ENCODE assay signal across 8 mouse cellular contexts in genomic region chr3:28745835-28746483, GRCm38 (mm10). TPM values are rescaled to one million over a fixed set of nuclear protein-coding genes. Genes with fewer than 3 reads are reported as not detected.
DNase-seq lines count a peak whose midpoint lies in the region; ATAC-seq and TF ChIP-seq lines count a peak whose summit lies in the region.

No protein-coding gene starts in this region.

- 34% methylated on average over 7 of the region's 7 CpGs for WGBS in forebrain, embryonic 13.5 days
- 29% methylated on average over 7 of the region's 7 CpGs for WGBS in neural tube, embryonic 15.5 days
- 40% methylated on average over 7 of the region's 7 CpGs for WGBS in thymus, adult 2 months

- ATAC-seq in cerebellum, adult (ENCODE audit: insufficient number of reproducible peaks, low FRiP score, low TSS enrichment), result peak; percentile 91
- ATAC-seq in forebrain, embryonic 13.5 days, result peak; percentile 93
- peak; percentile 83 for ATAC-seq in neural tube, embryonic 15.5 days (ENCODE audit: low FRiP score)

- H3K4me1 ChIP-seq in MEL (ENCODE audit: control insufficient read depth in 1 of 2, insufficient read depth in 2 of 2, low read length in 2 of 2), result no peaks in the 10 kb centered on the region
- H3K4me1 ChIP-seq in forebrain, embryonic 13.5 days, result peaks cover 3% of the 10 kb centered on the region; the same call in 1 of the 2 replicates
- no peaks in the 10 kb centered on the region for H3K4me1 ChIP-seq in neural tube, embryonic 15.5 days
- H3K4me1 ChIP-seq in thymus, adult 2 months (replicated peaks; ENCODE audit: control insufficient read depth, insufficient read depth, low read length), result no peaks in the 10 kb centered on the region

- peak in 2 of 3 experiments; percentile 85 to 94; a peak in 5 of 6 replicates for TF ChIP-seq CTCF in MEL (IDR thresholded peaks at IDR 0.05 in 2 of 3, conservative IDR thresholded peaks at IDR 0.05 in 1 of 3; ENCODE audit: control insufficient read depth in 1 of 3, insufficient read depth in 1 of 3, low read depth in 2 of 3, low read length in 3 of 3, poor library complexity in 1 of 3, severe bottlenecking in 1 of 3)
- TF ChIP-seq CTCF in thymus, adult 2 months (IDR thresholded peaks at IDR 0.05; ENCODE audit: borderline replicate concordance, control insufficient read depth, extremely low read depth, insufficient read depth, low read length, poor library complexity), result peak; percentile 27; the same call in 1 of the 2 replicates

- no peaks in the 10 kb centered on the region for H3K36me3 ChIP-seq in MEL (ENCODE audit: control insufficient read depth in 1 of 2, insufficient read depth in 2 of 2, low read length in 2 of 2)
- H3K36me3 ChIP-seq in forebrain, embryonic 13.5 days (ENCODE audit: poor library complexity, severe bottlenecking), result no peaks in the 10 kb centered on the region
- H3K36me3 ChIP-seq in neural tube, embryonic 15.5 days, result no peaks in the 10 kb centered on the region
- H3K36me3 ChIP-seq in thymus, adult 2 months (ENCODE audit: control insufficient read depth, insufficient read depth, low read length), result no peaks in the 10 kb centered on the region

- no peak overlapping the region for H3K27ac ChIP-seq in MEL (ENCODE audit: control insufficient read depth, low read depth, low read length)
- H3K27ac ChIP-seq in forebrain, embryonic 13.5 days, result no peak overlapping the region
- H3K27ac ChIP-seq in neural tube, embryonic 15.5 days (replicated peaks), result no peak overlapping the region
- H3K27ac ChIP-seq in thymus, adult 2 months (ENCODE audit: control insufficient read depth, insufficient read depth, low read length), result no peak overlapping the region

- TF ChIP-seq RAD21 in MEL (IDR thresholded peaks at IDR 0.05; ENCODE audit: low read depth, low read length), result peak; percentile 99

- no peak for TF ChIP-seq POLR2A in MEL (IDR thresholded peaks at IDR 0.05; ENCODE audit: control insufficient read depth in 1 of 2, insufficient read depth in 1 of 2, low read depth in 1 of 2, low read length in 2 of 2, poor library complexity in 1 of 2)
- TF ChIP-seq POLR2A in thymus, adult 2 months (IDR thresholded peaks at IDR 0.05; ENCODE audit: control insufficient read depth, extremely low read depth, insufficient read depth, low read length, poor library complexity), result no peak

- peak; percentile 90 for DNase-seq in MEL (ENCODE audit: low read depth, low spot score)
- peak; percentile 59 to 67 for DNase-seq in heart, postnatal 36 days
- DNase-seq in layer of hippocampus, adult 11-12 months (ENCODE audit: low spot score), result peak; percentile 79
- peak; percentile 67 to 79 for DNase-seq in lung, adult 18-20 months
- peak; percentile 71 for DNase-seq in thymus, adult 2 months

- no peak overlapping the region for H3K4me2 ChIP-seq in forebrain, embryonic 13.5 days
- H3K4me2 ChIP-seq in neural tube, embryonic 15.5 days, result no peak overlapping the region

- H3K79me2 ChIP-seq in MEL (ENCODE audit: control insufficient read depth, insufficient read depth, low read length, poor library complexity), result no peaks in the 10 kb centered on the region

- no peak overlapping the region for H3K4me3 ChIP-seq in MEL (ENCODE audit: control insufficient read depth in 1 of 2, insufficient read depth in 1 of 2, low read depth in 2 of 2, low read length in 2 of 2)
- H3K4me3 ChIP-seq in forebrain, embryonic 13.5 days, result no peak overlapping the region
- no peak overlapping the region for H3K4me3 ChIP-seq in neural tube, embryonic 15.5 days (replicated peaks)
- no peak overlapping the region for H3K4me3 ChIP-seq in thymus, adult 2 months (ENCODE audit: control insufficient read depth, insufficient read depth, low read length)

- intact Hi-C loops in heart, postnatal 36 days (cut with DNase I), result loop anchor here (1.0 to 10.0 kb wide), 4 partner anchors 37 to 761 kb away; no protein-coding TSS in a partner anchor

- no peak for TF ChIP-seq EP300 in MEL (IDR thresholded peaks at IDR 0.05; ENCODE audit: low read depth in 1 of 2, low read length in 2 of 2)

- no peaks in the 10 kb centered on the region for H3K27me3 ChIP-seq in MEL (ENCODE audit: control insufficient read depth in 1 of 2, insufficient read depth in 2 of 2, low read length in 2 of 2)
- H3K27me3 ChIP-seq in forebrain, embryonic 13.5 days, result peaks cover 8% of the 10 kb centered on the region; the same call in 1 of the 2 replicates
- H3K27me3 ChIP-seq in neural tube, embryonic 15.5 days (replicated peaks), result no peaks in the 10 kb centered on the region
- H3K27me3 ChIP-seq in thymus, adult 2 months (ENCODE audit: control insufficient read depth, insufficient read depth, low read length), result no peaks in the 10 kb centered on the region

- H3K9ac ChIP-seq in MEL (ENCODE audit: control insufficient read depth, low read depth, low read length, poor library complexity, severe bottlenecking), result no peak overlapping the region
- no peak overlapping the region for H3K9ac ChIP-seq in forebrain, embryonic 13.5 days
- no peak overlapping the region for H3K9ac ChIP-seq in neural tube, embryonic 15.5 days (replicated peaks)

- no peaks in the 10 kb centered on the region for H3K9me3 ChIP-seq in MEL (replicated peaks; ENCODE audit: insufficient read depth, low read length)
- H3K9me3 ChIP-seq in forebrain, embryonic 13.5 days (replicated peaks), result no peaks in the 10 kb centered on the region
- H3K9me3 ChIP-seq in neural tube, embryonic 15.5 days (replicated peaks), result no peaks in the 10 kb centered on the region

TF ChIP-seq in MEL, 35 proteins besides CTCF, POLR2A, EP300 and RAD21 (continues in another document):
- no peak for TF ChIP-seq CHD2 (IDR thresholded peaks at IDR 0.05; ENCODE audit: low read length)
- no peak for TF ChIP-seq USF2 (IDR thresholded peaks at IDR 0.05; ENCODE audit: borderline replicate concordance in 1 of 2, insufficient read depth in 1 of 2, low read depth in 1 of 2, low read length in 2 of 2)
- 0 out of 2 replicates have a peak, but pooled peaks have one; percentile 24 for TF ChIP-seq MAX (IDR thresholded peaks at IDR 0.05; ENCODE audit: low read length)
- TF ChIP-seq ELF1 (IDR thresholded peaks at IDR 0.05; ENCODE audit: low read depth, low read length), result no peak
- TF ChIP-seq GATA1 (IDR thresholded peaks at IDR 0.05; ENCODE audit: low read depth, low read length), result no peak
- TF ChIP-seq TAL1 (IDR thresholded peaks at IDR 0.05; ENCODE audit: low read length), result no peak
- TF ChIP-seq TCF12 (IDR thresholded peaks at IDR 0.05; ENCODE audit: low read depth, low read length), result no peak
- no peak for TF ChIP-seq POLR2AphosphoS5 (IDR thresholded peaks at IDR 0.05; ENCODE audit: borderline replicate concordance, low read depth, low read length)
- no peak for TF ChIP-seq TBP (IDR thresholded peaks at IDR 0.05; ENCODE audit: low read depth, low read length)
- 0 out of 2 replicates have a peak, but pooled peaks have one; percentile 18 for TF ChIP-seq ZNF384 (IDR thresholded peaks at IDR 0.05; ENCODE audit: low read depth, low read length)
- TF ChIP-seq KAT2A (conservative IDR thresholded peaks at IDR 0.05; ENCODE audit: low read depth, low read length), result no peak
- TF ChIP-seq POLR2AphosphoS2 (IDR thresholded peaks at IDR 0.05; ENCODE audit: low read length), result no peak
- TF ChIP-seq NELFE (IDR thresholded peaks at IDR 0.05; ENCODE audit: low read depth, low read length), result no peak
- TF ChIP-seq NRF1 (IDR thresholded peaks at IDR 0.05; ENCODE audit: insufficient read depth, low read depth, low read length, poor library complexity, severe bottlenecking), result no peak
- no peak for TF ChIP-seq MEF2A (IDR thresholded peaks at IDR 0.05; ENCODE audit: extremely low read depth, insufficient replicate concordance, low read depth, low read length, poor library complexity, severe bottlenecking)
- TF ChIP-seq BHLHE40 (IDR thresholded peaks at IDR 0.05; ENCODE audit: borderline replicate concordance, low read depth, low read length), result peak; percentile 53; the same call in 1 of the 2 replicates
- 0 out of 2 replicates have a peak, but pooled peaks have one; percentile 25 for TF ChIP-seq HCFC1 (IDR thresholded peaks at IDR 0.05; ENCODE audit: low read depth, low read length)
- 0 out of 2 replicates have a peak, but pooled peaks have one; percentile 54 for TF ChIP-seq JUND (IDR thresholded peaks at IDR 0.05; ENCODE audit: low read depth, low read length)
- no peak for TF ChIP-seq E2F4 (IDR thresholded peaks at IDR 0.05; ENCODE audit: borderline replicate concordance, low read depth, low read length)
- no peak for TF ChIP-seq MXI1 (IDR thresholded peaks at IDR 0.05; ENCODE audit: low read depth, low read length)
- TF ChIP-seq UBTF (IDR thresholded peaks at IDR 0.05; ENCODE audit: borderline replicate concordance, insufficient read depth, low read depth, low read length), result no peak
- no peak for TF ChIP-seq RCOR1 (IDR thresholded peaks at IDR 0.05; ENCODE audit: low read depth, low read length)

RNA-seq across cellular contexts. Expression of gene Eif5a2, which starts 35.1 kb away (rescaled TPM):
- total RNA-seq in MEL (2012; rRNA removed), result 5.8 and 6.1 TPM in 2 replicates
- polyA plus RNA-seq in MEL (2012; ENCODE audit: insufficient read depth in 1 of 2, insufficient read length in 2 of 2, low read depth in 1 of 2, low replicate concordance in 2 of 2, missing spikeins in 1 of 2), result 1 to 10 TPM in 1 of 2 experiments, not detected in 1; 7.3 TPM
- 6.9 and 8.6 TPM in 2 replicates for polyA plus RNA-seq in forebrain, embryonic 13.5 days (2015; fragmentation: Nextera tagmentation; extraction: Ambion mirVana)
- 1 to 10 TPM; 1.3 to 1.4 TPM for total RNA-seq in heart, postnatal 36 days (2021)
- polyA plus RNA-seq in neural tube, embryonic 15.5 days (2015; fragmentation: Nextera tagmentation; extraction: Ambion mirVana), result 9.6 and 10.1 TPM in 2 replicates
- 1.7 and 1.9 TPM in 2 replicates for polyA plus RNA-seq in thymus, adult 2 months (2012; rRNA removed)

RNA-seq across cellular contexts. Expression of gene Slc2a2, which starts 48.3 kb away (rescaled TPM):
- 0.49 and 1.1 TPM in 2 replicates for total RNA-seq in MEL (2012; rRNA removed)
- polyA plus RNA-seq in MEL (2012; ENCODE audit: insufficient read depth in 1 of 2, insufficient read length in 2 of 2, low read depth in 1 of 2, low replicate concordance in 2 of 2, missing spikeins in 1 of 2), result under 1 TPM in 1 of 2 experiments, not detected in 1; 0.77 TPM
- 0.03 and 0.10 TPM in 2 replicates for polyA plus RNA-seq in forebrain, embryonic 13.5 days (2015; fragmentation: Nextera tagmentation; extraction: Ambion mirVana)
- total RNA-seq in heart, postnatal 36 days (2021), result not detected
- polyA plus RNA-seq in neural tube, embryonic 15.5 days (2015; fragmentation: Nextera tagmentation; extraction: Ambion mirVana), result 0.10 and 0.11 TPM in 2 replicates
- polyA plus RNA-seq in thymus, adult 2 months (2012; rRNA removed), result 0.08 and 0.28 TPM in 2 replicates

RNA-seq across cellular contexts. Expression of gene Rpl22l1, which starts 59.3 kb away (rescaled TPM):
- 97.8 and 305 TPM in 2 replicates for total RNA-seq in MEL (2012; rRNA removed)
- 10 to 100 TPM in 1 of 2 experiments, not detected in 1; 84.5 TPM for polyA plus RNA-seq in MEL (2012; ENCODE audit: insufficient read depth in 1 of 2, insufficient read length in 2 of 2, low read depth in 1 of 2, low replicate concordance in 2 of 2, missing spikeins in 1 of 2)
- 257 and 318 TPM in 2 replicates for polyA plus RNA-seq in forebrain, embryonic 13.5 days (2015; fragmentation: Nextera tagmentation; extraction: Ambion mirVana)
- total RNA-seq in heart, postnatal 36 days (2021), result 10 to 100 TPM; 85.9 to 94.4 TPM
- polyA plus RNA-seq in neural tube, embryonic 15.5 days (2015; fragmentation: Nextera tagmentation; extraction: Ambion mirVana), result 252 and 266 TPM in 2 replicates
- polyA plus RNA-seq in thymus, adult 2 months (2012; rRNA removed), result 7.0 and 12.4 TPM in 2 replicates
